Mouse (Mus musculus) intestine, embryonic 16.5 days (tissue): ENCODE results near the gene Zfp976. TPM values are rescaled to one million over a fixed set of nuclear protein-coding genes. Genes with fewer than 3 reads are reported as not detected.
"Not testable (repeated sequence)": the region's sequence is repeated elsewhere in the genome, so short reads cannot be mapped to it uniquely, and the experiment has no call there.

Experiments
- ATAC-seq: fragments of 200-750 bp; cut with Nextera tagmentation; 2 replicates; pipeline ENCODE4 v1.8.0; 2017; ENCODE audit warnings: moderate TSS enrichment, moderate library complexity
- H3K27ac ChIP-seq: fragments of 300-500 bp; sonication (generic); 2 replicates; pipeline ENCODE4 v1.5.1; 2014; ENCODE audit warnings: mild to moderate bottlenecking, low read length
- H3K27me3 ChIP-seq: fragments of 300-500 bp; sonication (generic); replicated peaks from 2 replicates; pipeline ENCODE4 v1.6.1; 2014; ENCODE audit warnings: low read length, control low read depth, mixed read lengths; ENCODE audit not compliant: control insufficient read depth, insufficient read depth
- H3K36me3 ChIP-seq: fragments of 300-500 bp; sonication (generic); 2 replicates; pipeline ENCODE4 v1.6.1; 2014; ENCODE audit warnings: low read length, control low read depth; ENCODE audit not compliant: control insufficient read depth, insufficient read depth
- H3K4me1 ChIP-seq: fragments of 300-500 bp; sonication (generic); 2 replicates; pipeline ENCODE4 v1.6.1; 2014; ENCODE audit warnings: low read length, control low read depth, mixed read lengths; ENCODE audit not compliant: control insufficient read depth, insufficient read depth
- H3K4me2 ChIP-seq: fragments of 300-500 bp; sonication (generic); 2 replicates; pipeline ENCODE4 v1.6.1; 2014; ENCODE audit warnings: low read depth, low read length, control low read depth
- H3K4me3 ChIP-seq: fragments of 300-500 bp; sonication (generic); 2 replicates; pipeline ENCODE4 v1.5.1; 2014; ENCODE audit warnings: mild to moderate bottlenecking, low read length
- H3K9ac ChIP-seq: fragments of 300-500 bp; sonication (generic); 2 replicates; pipeline ENCODE4 v1.6.1; 2014; ENCODE audit warnings: low read depth, low read length
- H3K9me3 ChIP-seq: fragments of 300-500 bp; sonication (generic); 2 replicates; pipeline ENCODE4 v1.6.1; 2016; ENCODE audit warnings: low read length, control low read depth; ENCODE audit not compliant: control insufficient read depth
- WGBS: fragments of 180-500 bp; shearing (Covaris S2); extraction: QIAGEN DNeasy Blood & Tissue Kit; methylation state at CpG from one replicate; pipeline ENCODE4 v1.1.7; 2014; 5-methylcytosine and 5-hydroxymethylcytosine counted together
- polyA plus RNA-seq: library from polyadenylated mRNA; unstranded; fragments of >200 nt; fragmentation: Nextera tagmentation; extraction: Ambion mirVana; gene quantifications from 2 replicates; pipeline ENCODE4 v1.2.1, GENCODE M21; 2015

The Zfp976 gene
- 1.8 and 2.4 TPM in 2 replicates for polyA plus RNA-seq

DNA sequence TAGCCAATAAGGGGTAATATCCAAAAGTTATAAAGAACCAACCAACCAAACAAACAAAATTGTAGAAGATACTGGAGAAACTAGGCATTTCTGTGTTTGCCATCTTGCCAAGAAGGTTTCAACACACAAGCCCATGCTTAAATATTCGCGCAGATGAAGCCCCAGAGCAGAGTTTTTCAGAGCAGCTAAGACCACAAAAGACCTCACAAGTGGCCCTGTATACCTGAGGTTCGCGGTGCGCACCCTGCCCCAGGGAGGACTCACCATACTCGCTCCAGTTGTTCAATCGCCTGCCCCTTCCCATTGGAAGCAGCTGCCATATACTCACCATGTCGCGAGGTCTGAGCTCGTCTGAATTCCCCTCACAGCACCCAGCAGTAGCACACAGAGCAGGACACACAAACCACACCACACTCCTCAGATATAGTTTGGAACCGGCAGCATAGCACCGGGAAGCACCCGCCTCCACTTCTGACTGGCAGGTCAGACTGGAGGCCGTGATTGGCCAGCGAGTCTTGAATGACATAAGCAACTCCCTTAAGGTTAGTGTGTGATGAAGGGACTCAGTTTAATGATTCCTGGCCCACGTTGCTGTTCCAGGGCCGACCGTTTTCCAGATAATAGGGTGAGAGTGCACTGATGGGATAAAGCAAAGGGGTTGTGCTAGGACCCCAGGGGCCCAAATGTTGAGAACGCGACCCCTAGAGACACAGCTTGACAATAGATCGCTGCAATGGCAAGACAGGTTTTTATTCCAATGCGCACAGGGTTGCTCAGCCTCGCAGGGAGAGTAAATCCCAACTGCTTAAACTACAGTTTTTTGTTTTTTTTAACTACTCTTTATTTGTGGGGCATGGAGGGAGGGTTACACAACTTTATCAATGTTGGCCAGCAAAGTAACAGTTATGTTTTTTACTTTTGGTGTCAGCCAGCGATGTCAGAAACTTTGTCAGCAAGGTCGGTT is at the start of gene Zfp976:
TSS of gene Zfp976 (minus strand) at position 437 of the 964 bp plus-strand sequence.
- Histone ChIP-seq H3K9ac (peak within 1 kb of the TSS; percentile 59), H3K4me3 (peak within 1 kb of the TSS; percentile 49), H3K4me2 (peak within 1 kb of the TSS; percentile 52)
- not testable (repeated sequence) for H3K27me3 ChIP-seq, H3K9me3 ChIP-seq, H3K4me1 ChIP-seq, H3K27ac ChIP-seq, H3K36me3 ChIP-seq
- 2% methylated on average over 25 of the region's 25 CpGs for WGBS
- peak; percentile 100 for ATAC-seq

DNA sequence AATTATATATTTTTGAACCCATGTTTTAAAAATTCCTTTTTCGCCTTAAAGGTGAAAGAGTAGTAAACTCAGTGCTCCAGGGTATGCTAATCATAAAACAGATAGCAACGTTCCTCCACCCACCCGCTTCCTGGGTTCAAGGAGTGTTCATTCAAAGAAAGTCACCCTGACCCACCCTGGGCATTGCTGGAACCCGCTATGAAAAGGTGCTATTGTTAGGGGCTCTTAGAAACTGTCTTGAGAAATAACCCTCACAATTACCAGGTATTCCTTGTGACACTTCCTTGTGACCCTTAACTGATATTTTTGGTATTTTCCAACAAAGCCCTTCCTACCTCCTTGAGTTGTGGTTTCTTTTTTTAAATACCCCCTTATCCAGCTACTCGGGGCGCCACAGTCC is 37.7 kb upstream of the Zfp976 start:
- H3K36me3 ChIP-seq, H3K27me3 ChIP-seq, H3K9ac ChIP-seq, H3K4me1 ChIP-seq, H3K9me3 ChIP-seq, H3K27ac ChIP-seq, ATAC-seq, H3K4me2 ChIP-seq, H3K4me3 ChIP-seq: not testable (repeated sequence)
- WGBS, result 95% methylated on average over 6 of the region's 6 CpGs

DNA sequence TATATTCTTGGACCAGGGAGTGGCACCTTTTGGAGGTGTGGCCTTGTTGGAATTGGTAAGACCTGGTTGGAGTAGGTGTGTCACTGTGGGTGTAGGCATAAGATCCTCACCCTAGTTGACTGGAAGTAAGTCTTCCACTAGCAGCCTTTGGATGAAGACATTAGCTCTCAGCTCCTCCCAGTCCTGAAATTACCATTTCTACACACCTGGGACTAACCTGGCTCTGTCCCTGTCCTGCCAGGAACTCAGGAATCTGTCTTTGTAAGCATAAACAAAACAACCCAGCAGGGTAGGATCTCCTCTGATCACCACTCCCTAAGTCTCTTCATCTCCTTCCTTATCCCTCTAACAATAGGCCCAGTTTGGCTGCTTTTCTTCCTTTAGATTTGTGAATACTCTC is 37.3 kb upstream of the Zfp976 start:
- not testable (repeated sequence) for H3K27ac ChIP-seq, ATAC-seq, H3K9me3 ChIP-seq, H3K4me1 ChIP-seq, H3K4me2 ChIP-seq, H3K36me3 ChIP-seq, H3K27me3 ChIP-seq, H3K9ac ChIP-seq, H3K4me3 ChIP-seq

DNA sequence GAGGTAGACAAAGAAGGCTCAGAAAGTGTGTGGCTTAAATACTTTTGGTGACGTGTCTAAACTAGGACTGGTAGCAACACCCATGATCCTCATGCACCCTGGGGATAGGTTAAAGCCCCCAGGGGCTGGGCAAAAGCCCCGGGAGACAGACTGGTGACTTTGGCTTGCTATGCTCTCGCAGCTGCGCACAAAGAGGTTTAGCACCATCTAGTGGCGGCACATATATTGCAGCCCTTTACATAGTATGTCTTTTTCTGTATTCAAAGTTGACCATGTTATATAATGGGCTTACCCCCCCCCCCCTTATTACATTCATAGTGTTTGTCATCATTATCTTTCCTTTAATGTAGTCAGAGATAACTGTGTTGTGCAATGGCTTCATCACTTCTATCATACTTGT is 17.8 kb upstream of the Zfp976 start:
- H3K27ac ChIP-seq, ATAC-seq, H3K4me3 ChIP-seq, H3K9ac ChIP-seq, H3K36me3 ChIP-seq, H3K4me2 ChIP-seq, H3K4me1 ChIP-seq, H3K27me3 ChIP-seq, H3K9me3 ChIP-seq: not testable (repeated sequence)
- WGBS, result 73% methylated on average over 4 of the region's 5 CpGs

DNA sequence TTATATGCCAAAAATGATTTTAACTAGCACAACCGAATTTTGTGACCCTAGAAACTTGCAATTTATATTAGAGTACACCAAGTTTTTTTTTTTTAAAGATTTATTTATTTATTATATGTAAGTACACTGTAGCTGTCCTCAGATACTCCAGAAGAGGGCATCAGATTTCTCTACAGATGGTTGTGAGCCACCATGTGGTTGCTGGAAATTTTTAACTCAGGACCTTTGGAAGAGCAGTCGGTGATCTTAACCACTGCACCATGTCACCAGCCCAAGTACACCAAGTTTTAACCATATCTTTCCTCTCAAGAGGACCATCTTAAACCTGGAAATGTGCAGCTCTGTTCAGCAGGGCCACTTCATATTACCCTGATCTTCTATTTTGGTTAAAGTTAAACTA is 12.8 kb upstream of the Zfp976 start:
- not testable (repeated sequence) for H3K9ac ChIP-seq, H3K36me3 ChIP-seq, H3K9me3 ChIP-seq, H3K27me3 ChIP-seq, H3K4me3 ChIP-seq, H3K4me1 ChIP-seq, H3K27ac ChIP-seq, H3K4me2 ChIP-seq, ATAC-seq
- WGBS, result 75% methylated on average over 2 of the region's 2 CpGs

DNA sequence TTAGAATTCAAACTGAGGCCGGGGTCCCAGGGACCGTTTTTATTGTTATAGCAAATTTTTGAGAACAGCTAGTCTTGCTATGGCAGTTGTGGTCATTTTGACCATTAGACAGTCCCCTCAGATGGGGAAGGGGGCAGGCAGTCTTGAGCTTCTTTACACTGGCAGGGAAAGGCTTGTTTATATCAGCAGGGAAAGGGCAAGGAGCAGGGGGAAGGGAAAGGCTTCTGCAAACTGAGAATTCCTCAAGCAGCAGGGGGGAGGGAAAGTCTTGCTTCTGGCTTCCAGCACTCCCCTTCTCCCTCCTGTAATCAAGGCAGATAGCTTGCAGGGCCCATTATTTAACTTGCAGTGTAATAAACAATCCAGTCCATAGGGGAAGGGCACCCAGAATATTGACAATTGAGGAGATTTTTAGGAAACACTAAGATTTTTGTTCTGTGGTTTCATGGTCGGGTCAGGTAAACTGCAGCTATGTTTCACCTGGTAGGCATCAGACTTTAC is 782 bp upstream of the Zfp976 start:
- WGBS, result 18% methylated on average over 3 of the region's 3 CpGs
- Histone ChIP-seq H3K4me3 (peak overlapping the region; percentile 49), H3K9ac (peak overlapping the region; percentile 59; the same call in 1 of the 2 replicates), H3K4me2 (peak overlapping the region; percentile 52)
- H3K4me1 ChIP-seq, H3K9me3 ChIP-seq, H3K36me3 ChIP-seq, H3K27me3 ChIP-seq, H3K27ac ChIP-seq: not testable (repeated sequence)
- 0 out of 2 replicates have a peak, but pooled peaks have one; percentile 31 for ATAC-seq

DNA sequence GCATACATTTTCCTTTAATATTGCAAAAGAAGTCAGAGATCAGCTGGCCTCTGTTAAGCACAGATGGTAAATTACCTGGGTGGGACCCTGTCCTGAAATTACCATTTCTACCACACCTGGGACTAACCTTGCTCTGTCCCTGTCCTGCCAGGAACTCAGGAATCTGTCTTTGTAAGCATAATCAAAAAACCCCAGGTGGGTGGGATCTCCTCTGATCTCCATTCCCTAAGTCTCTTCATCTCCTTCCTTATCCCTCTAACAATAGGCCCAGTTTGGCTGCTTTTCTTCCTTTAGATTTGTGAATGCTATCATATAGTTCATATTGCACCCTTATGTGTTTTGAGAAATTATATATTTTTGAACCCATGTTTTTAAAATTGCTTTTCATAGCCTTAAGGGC is 11.4 kb downstream of the Zfp976 start:
- H3K4me3 ChIP-seq, H3K9ac ChIP-seq, H3K4me1 ChIP-seq: not testable (repeated sequence)

DNA sequence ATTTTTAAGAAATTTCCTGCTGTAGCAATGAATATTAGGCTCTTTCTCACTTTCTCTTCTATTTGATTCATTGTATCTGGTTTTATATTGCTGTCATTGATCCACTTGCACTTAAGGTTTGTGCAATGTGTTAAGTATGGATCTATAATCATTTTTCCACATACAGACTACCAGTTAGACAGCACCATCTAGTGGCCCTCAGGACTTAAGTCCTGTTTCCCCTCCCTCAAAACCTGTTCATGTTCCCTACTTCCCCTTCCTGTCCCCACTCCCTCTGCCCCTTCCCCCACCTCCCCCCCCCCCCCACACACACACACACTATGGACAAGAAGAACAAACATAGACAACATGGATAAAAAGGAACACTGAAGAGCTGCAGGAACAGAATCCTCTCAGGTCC is 46.7 kb downstream of the Zfp976 start:
- ATAC-seq, H3K4me2 ChIP-seq, H3K9ac ChIP-seq, H3K27me3 ChIP-seq, H3K9me3 ChIP-seq, H3K36me3 ChIP-seq, H3K4me3 ChIP-seq, H3K4me1 ChIP-seq, H3K27ac ChIP-seq: not testable (repeated sequence)

More for the DNA sequence above, 11.4 kb downstream of the Zfp976 start:
- not testable (repeated sequence) for H3K27me3 ChIP-seq, H3K27ac ChIP-seq, ATAC-seq, H3K9me3 ChIP-seq, H3K36me3 ChIP-seq, H3K4me2 ChIP-seq

DNA sequence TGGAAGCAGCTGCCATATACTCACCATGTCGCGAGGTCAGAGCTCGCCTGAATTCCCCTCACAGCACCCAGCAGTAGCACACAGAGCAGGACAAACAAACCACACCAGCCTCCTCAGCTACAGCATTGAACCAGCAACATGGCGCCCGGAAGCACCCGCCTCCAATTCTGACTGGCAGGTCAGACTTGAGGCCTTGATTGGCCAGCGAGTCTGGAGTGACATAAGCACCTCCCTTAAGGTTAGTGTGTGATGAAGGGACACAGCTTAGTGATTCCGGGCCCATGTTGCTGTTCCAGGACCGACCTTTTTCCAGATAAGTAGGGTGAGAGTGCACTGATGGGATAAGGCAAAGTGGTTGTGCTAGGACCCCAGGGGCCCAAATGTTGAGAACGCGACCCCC is 50.0 kb downstream of the Zfp976 start, which contains the start of gene Zfp977:
TSS of gene Zfp977 (minus strand) at position 135 of the 400 bp plus-strand sequence.
- not testable (repeated sequence) for H3K36me3 ChIP-seq, H3K9ac ChIP-seq, H3K9me3 ChIP-seq, H3K27ac ChIP-seq, H3K4me3 ChIP-seq, H3K4me2 ChIP-seq, H3K27me3 ChIP-seq, H3K4me1 ChIP-seq, ATAC-seq
- 88% methylated on average over 11 of the region's 11 CpGs for WGBS
